Mouse (Mus musculus): ENCODE measurements around the gene Shb. TPM values are rescaled to one million over a fixed set of nuclear protein-coding genes. Genes with fewer than 3 reads are reported as not detected.

The Shb gene
- polyA plus RNA-seq, 1 experiment from 2014 or later, result 2.7 TPM

GRCm38 (mm10) chr4:45483271-45484245 is 48.7 kb downstream of the Shb start:
- Histone ChIP-seq H3K9me3 (ENCODE audit: control insufficient read depth, low read length) (no peaks in the 10 kb centered on the region), H3K4me1 (ENCODE audit: control insufficient read depth, insufficient read depth, low read length) (peaks cover 6% of the 10 kb centered on the region), H3K4me2 (no peak overlapping the region), H3K9ac (ENCODE audit: low read length) (0 out of 2 replicates have a peak overlapping the region, but pooled peaks have one; percentile 24), H3K4me3 (ENCODE audit: low read depth, low read length) (no peak overlapping the region), H3K36me3 (ENCODE audit: control insufficient read depth, insufficient read depth, low read length) (no peaks in the 10 kb centered on the region), H3K27me3 (ENCODE audit: control insufficient read depth, insufficient read depth, low read length) (no peaks in the 10 kb centered on the region), H3K27ac (ENCODE audit: low read depth, low read length) (no peak overlapping the region)
- 69% methylated on average over 8 of the region's 8 CpGs for WGBS
- DNase-seq (ENCODE audit: low spot score, missing footprints), result no peak
- ATAC-seq (ENCODE audit: low FRiP score), result no peak

GRCm38 (mm10) chr4:45482271-45482670 is 50.0 kb downstream of the Shb start:
- 85% methylated on average over 13 of the region's 13 CpGs for WGBS
- H3K36me3 ChIP-seq (ENCODE audit: control insufficient read depth, insufficient read depth, low read length), result no peaks in the 10 kb centered on the region
- H3K4me1 ChIP-seq (ENCODE audit: control insufficient read depth, insufficient read depth, low read length), result no peaks in the 10 kb centered on the region; the same call in 1 of the 2 replicates
- H3K4me2 ChIP-seq, result no peak overlapping the region
- no peak overlapping the region for H3K9ac ChIP-seq (ENCODE audit: low read length)
- H3K27me3 ChIP-seq (ENCODE audit: control insufficient read depth, insufficient read depth, low read length), result no peaks in the 10 kb centered on the region
- DNase-seq (ENCODE audit: low spot score, missing footprints) (no peak), ATAC-seq (ENCODE audit: low FRiP score) (no peak)
- no peak overlapping the region for H3K27ac ChIP-seq (ENCODE audit: low read depth, low read length)
- H3K9me3 ChIP-seq (ENCODE audit: control insufficient read depth, low read length), result no peaks in the 10 kb centered on the region
- H3K4me3 ChIP-seq (ENCODE audit: low read depth, low read length), result no peak overlapping the region

GRCm38 (mm10) chr4:45481431-45481830 is 50.8 kb downstream of the Shb start:
- no peaks in the 10 kb centered on the region for H3K36me3 ChIP-seq (ENCODE audit: control insufficient read depth, insufficient read depth, low read length)
- no peak overlapping the region for H3K27ac ChIP-seq (ENCODE audit: low read depth, low read length)
- no peaks in the 10 kb centered on the region for H3K9me3 ChIP-seq (ENCODE audit: control insufficient read depth, low read length)
- DNase-seq (ENCODE audit: low spot score, missing footprints) (no peak), ATAC-seq (ENCODE audit: low FRiP score) (no peak)
- H3K4me1 ChIP-seq (ENCODE audit: control insufficient read depth, insufficient read depth, low read length), result no peaks in the 10 kb centered on the region; the same call in 1 of the 2 replicates
- H3K27me3 ChIP-seq (ENCODE audit: control insufficient read depth, insufficient read depth, low read length), result no peaks in the 10 kb centered on the region
- WGBS, result 87% methylated on average over 5 of the region's 5 CpGs
- no peak overlapping the region for H3K9ac ChIP-seq (ENCODE audit: low read length)
- H3K4me2 ChIP-seq, result no peak overlapping the region
- no peak overlapping the region for H3K4me3 ChIP-seq (ENCODE audit: low read depth, low read length)

GRCm38 (mm10) chr4:45480595-45480994 is 51.7 kb downstream of the Shb start:
- H3K9me3 ChIP-seq (ENCODE audit: control insufficient read depth, low read length), result no peaks in the 10 kb centered on the region
- ATAC-seq (ENCODE audit: low FRiP score) (no peak), DNase-seq (ENCODE audit: low spot score, missing footprints) (no peak)
- H3K4me1 ChIP-seq (ENCODE audit: control insufficient read depth, insufficient read depth, low read length), result no peaks in the 10 kb centered on the region; the same call in 1 of the 2 replicates
- H3K36me3 ChIP-seq (ENCODE audit: control insufficient read depth, insufficient read depth, low read length), result no peaks in the 10 kb centered on the region
- 65% methylated on average over 3 of the region's 3 CpGs for WGBS
- H3K27me3 ChIP-seq (ENCODE audit: control insufficient read depth, insufficient read depth, low read length), result no peaks in the 10 kb centered on the region
- H3K4me3 ChIP-seq (ENCODE audit: low read depth, low read length), result no peak overlapping the region
- H3K9ac ChIP-seq (ENCODE audit: low read length), result no peak overlapping the region
- no peak overlapping the region for H3K27ac ChIP-seq (ENCODE audit: low read depth, low read length)
- H3K4me2 ChIP-seq, result no peak overlapping the region

- H3K27ac ChIP-seq (ENCODE audit: low read depth, low read length), result no peak overlapping the region
- no peak overlapping the region for H3K9ac ChIP-seq (ENCODE audit: low read length)
- no peak for DNase-seq (ENCODE audit: low spot score, missing footprints)
- 95% methylated on average over 10 of the region's 10 CpGs for WGBS
- H3K27me3 ChIP-seq (ENCODE audit: control insufficient read depth, insufficient read depth, low read length), result no peaks in the 10 kb centered on the region
- no peaks in the 10 kb centered on the region; the same call in 1 of the 2 replicates for H3K4me1 ChIP-seq (ENCODE audit: control insufficient read depth, insufficient read depth, low read length)
- H3K36me3 ChIP-seq (ENCODE audit: control insufficient read depth, insufficient read depth, low read length), result no peaks in the 10 kb centered on the region
- no peak overlapping the region for H3K4me2 ChIP-seq
- no peaks in the 10 kb centered on the region for H3K9me3 ChIP-seq (ENCODE audit: control insufficient read depth, low read length)
- H3K4me3 ChIP-seq (ENCODE audit: low read depth, low read length), result no peak overlapping the region
- no peak for ATAC-seq (ENCODE audit: low FRiP score)
These were observed 52.8 kb downstream of the Shb start for GRCm38 (mm10) chr4:45479433-45479832.

GRCm38 (mm10) chr4:45478178-45478577 is 54.1 kb downstream of the Shb start:
- no peak for ATAC-seq (ENCODE audit: low FRiP score)
- Histone ChIP-seq H3K4me2 (no peak overlapping the region), H3K27me3 (ENCODE audit: control insufficient read depth, insufficient read depth, low read length) (no peaks in the 10 kb centered on the region), H3K36me3 (ENCODE audit: control insufficient read depth, insufficient read depth, low read length) (no peaks in the 10 kb centered on the region), H3K4me1 (ENCODE audit: control insufficient read depth, insufficient read depth, low read length) (peaks cover 6% of the 10 kb centered on the region), H3K27ac (ENCODE audit: low read depth, low read length) (no peak overlapping the region), H3K9me3 (ENCODE audit: control insufficient read depth, low read length) (no peaks in the 10 kb centered on the region), H3K4me3 (ENCODE audit: low read depth, low read length) (no peak overlapping the region), H3K9ac (ENCODE audit: low read length) (no peak overlapping the region)
- DNase-seq (ENCODE audit: low spot score, missing footprints), result no peak
- WGBS, result 72% methylated on average over 7 of the region's 7 CpGs

GRCm38 (mm10) chr4:45477047-45477446 is 55.2 kb downstream of the Shb start:
- H3K27me3 ChIP-seq (ENCODE audit: control insufficient read depth, insufficient read depth, low read length), result no peaks in the 10 kb centered on the region
- H3K4me3 ChIP-seq (ENCODE audit: low read depth, low read length), result no peak overlapping the region
- no peak overlapping the region for H3K9ac ChIP-seq (ENCODE audit: low read length)
- WGBS, result 90% methylated on average over 3 of the region's 3 CpGs
- no peak overlapping the region for H3K4me2 ChIP-seq
- no peak for ATAC-seq (ENCODE audit: low FRiP score)
- H3K4me1 ChIP-seq (ENCODE audit: control insufficient read depth, insufficient read depth, low read length), result peaks cover 15% of the 10 kb centered on the region
- H3K9me3 ChIP-seq (ENCODE audit: control insufficient read depth, low read length), result no peaks in the 10 kb centered on the region
- no peak for DNase-seq (ENCODE audit: low spot score, missing footprints)
- H3K36me3 ChIP-seq (ENCODE audit: control insufficient read depth, insufficient read depth, low read length), result no peaks in the 10 kb centered on the region
- no peak overlapping the region for H3K27ac ChIP-seq (ENCODE audit: low read depth, low read length)

GRCm38 (mm10) chr4:45474832-45475231 is 57.4 kb downstream of the Shb start:
- DNase-seq (ENCODE audit: low spot score, missing footprints), result no peak
- Histone ChIP-seq H3K36me3 (ENCODE audit: control insufficient read depth, insufficient read depth, low read length) (no peaks in the 10 kb centered on the region), H3K4me1 (ENCODE audit: control insufficient read depth, insufficient read depth, low read length) (peaks cover 15% of the 10 kb centered on the region), H3K9ac (ENCODE audit: low read length) (no peak overlapping the region), H3K27ac (ENCODE audit: low read depth, low read length) (no peak overlapping the region), H3K9me3 (ENCODE audit: control insufficient read depth, low read length) (no peaks in the 10 kb centered on the region), H3K27me3 (ENCODE audit: control insufficient read depth, insufficient read depth, low read length) (no peaks in the 10 kb centered on the region), H3K4me2 (no peak overlapping the region), H3K4me3 (ENCODE audit: low read depth, low read length) (no peak overlapping the region)
- no peak for ATAC-seq (ENCODE audit: low FRiP score)
- 88% methylated on average over 5 of the region's 5 CpGs for WGBS

- no peaks in the 10 kb centered on the region for H3K9me3 ChIP-seq (ENCODE audit: control insufficient read depth, low read length)
- no peak for ATAC-seq (ENCODE audit: low FRiP score)
- DNase-seq (ENCODE audit: low spot score, missing footprints), result no peak
- no peaks in the 10 kb centered on the region for H3K27me3 ChIP-seq (ENCODE audit: control insufficient read depth, insufficient read depth, low read length)
- H3K4me3 ChIP-seq (ENCODE audit: low read depth, low read length), result no peak overlapping the region
- peaks cover 15% of the 10 kb centered on the region for H3K4me1 ChIP-seq (ENCODE audit: control insufficient read depth, insufficient read depth, low read length)
- H3K27ac ChIP-seq (ENCODE audit: low read depth, low read length), result no peak overlapping the region
- no peak overlapping the region for H3K4me2 ChIP-seq
- WGBS, result 89% methylated on average over 4 of the region's 4 CpGs
- no peak overlapping the region for H3K9ac ChIP-seq (ENCODE audit: low read length)
- no peaks in the 10 kb centered on the region for H3K36me3 ChIP-seq (ENCODE audit: control insufficient read depth, insufficient read depth, low read length)
These were observed 58.1 kb downstream of the Shb start for GRCm38 (mm10) chr4:45474131-45474530.
